Mouse (Mus musculus) embryonic facial prominence, embryonic 10.5 days (tissue): ENCODE results near the gene Shld2. TPM values are rescaled to one million over a fixed set of nuclear protein-coding genes. Genes with fewer than 3 reads are reported as not detected.

Source experiments
- DNase-seq: peaks from one replicate; pipeline ENCODE4 v3.0.0-alpha.2; 2017; ENCODE audit warnings: low spot score
- H3K27ac ChIP-seq: fragments of 300-500 bp; sonication (generic); replicated peaks from 2 replicates; pipeline ENCODE4 v1.5.1; 2016; ENCODE audit warnings: mild to moderate bottlenecking
- H3K27me3 ChIP-seq: fragments of 300-500 bp; sonication (generic); replicated peaks from 2 replicates; pipeline ENCODE4 v1.6.1; 2016; ENCODE audit warnings: low read depth, mild to moderate bottlenecking; ENCODE audit not compliant: poor library complexity, severe bottlenecking
- H3K36me3 ChIP-seq: fragments of 300-500 bp; sonication (generic); replicated peaks from 2 replicates; pipeline ENCODE4 v1.6.1; 2016; ENCODE audit warnings: mild to moderate bottlenecking, moderate library complexity
- H3K4me1 ChIP-seq: fragments of 300-500 bp; sonication (generic); 2 replicates; pipeline ENCODE4 v1.6.1; 2016
- H3K4me3 ChIP-seq: fragments of 300-500 bp; sonication (generic); 2 replicates; pipeline ENCODE4 v1.5.1; 2016; ENCODE audit warnings: mild to moderate bottlenecking, moderate library complexity
- H3K9me3 ChIP-seq: fragments of 300-500 bp; sonication (generic); 2 replicates; pipeline ENCODE4 v1.6.1; 2016; ENCODE audit warnings: mild to moderate bottlenecking
- WGBS: fragments of 180-500 bp; shearing (Covaris S2); methylation state at CpG from one replicate; pipeline ENCODE4 v1.1.7; 2016; 5-methylcytosine and 5-hydroxymethylcytosine counted together
- polyA plus RNA-seq: library from polyadenylated mRNA; unstranded; fragments of >200 nt; fragmentation: Nextera tagmentation; extraction: Ambion mirVana; gene quantifications from 2 replicates; pipeline ENCODE4 v1.2.1, GENCODE M21; 2016

Gene Shld2
- polyA plus RNA-seq, 1 experiment from 2014 or later, result 8.3 TPM

DNA sequence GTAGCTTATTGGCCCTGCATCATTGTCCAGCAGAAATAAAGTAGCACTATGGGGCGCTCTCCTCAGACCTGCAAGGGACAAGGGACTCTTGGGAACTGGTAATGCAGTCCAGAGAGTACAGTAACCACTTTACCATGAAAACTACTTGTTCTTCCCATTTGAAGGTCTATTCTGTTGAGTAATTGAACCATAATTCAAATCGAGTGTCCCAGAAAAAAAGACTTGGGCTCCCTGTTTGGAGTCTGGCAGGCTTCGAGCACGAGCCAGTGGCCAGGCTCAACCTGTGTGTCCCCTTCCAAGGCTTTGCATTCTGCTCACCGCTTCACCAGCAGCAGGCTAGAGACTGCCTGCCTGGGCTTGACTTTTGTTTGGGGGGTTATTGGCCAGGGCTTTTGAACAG lies 34.1 kb upstream of the Shld2 start:
- WGBS, result 90% methylated on average over 5 of the region's 5 CpGs
- no peak for DNase-seq
- peaks cover 51% of the 10 kb centered on the region for H3K36me3 ChIP-seq
- no peaks in the 10 kb centered on the region for H3K27me3 ChIP-seq
- H3K27ac ChIP-seq, result no peak overlapping the region
- no peak overlapping the region for H3K4me3 ChIP-seq
- H3K4me1 ChIP-seq, result peaks cover 7% of the 10 kb centered on the region
- H3K9me3 ChIP-seq, result no peaks in the 10 kb centered on the region

- Histone ChIP-seq H3K27me3 (no peaks in the 10 kb centered on the region), H3K4me1 (peaks cover 7% of the 10 kb centered on the region), H3K9me3 (no peaks in the 10 kb centered on the region), H3K4me3 (no peak overlapping the region), H3K36me3 (peaks cover 64% of the 10 kb centered on the region), H3K27ac (no peak overlapping the region)
- WGBS, result 91% methylated on average over 4 of the region's 4 CpGs
- DNase-seq, result no peak
Measured at GRCm38 (mm10) chr14:34343078-34343477, 32.8 kb upstream of the Shld2 start.

- DNase-seq, result no peak
- no peaks in the 10 kb centered on the region for H3K9me3 ChIP-seq
Measured at GRCm38 (mm10) chr14:34341993-34342392, 31.7 kb upstream of the Shld2 start.

DNA sequence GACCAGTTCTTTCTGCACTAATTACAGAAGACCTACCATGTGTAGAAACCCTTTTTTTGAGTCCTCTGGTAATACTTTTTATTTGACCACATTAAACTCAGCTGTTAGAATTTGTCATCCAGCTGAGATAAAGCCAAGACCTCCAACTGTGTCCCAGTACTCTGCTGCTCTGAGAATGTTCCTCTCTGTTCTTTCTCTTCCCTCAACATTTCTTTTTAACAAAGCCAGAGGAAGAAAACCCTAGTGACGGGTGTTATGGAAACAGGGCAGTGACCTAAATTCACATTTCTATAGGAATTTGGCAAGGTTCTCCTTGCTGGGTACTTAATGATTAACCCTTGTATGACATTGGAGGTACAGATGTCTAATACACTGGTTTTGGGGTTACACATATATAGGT lies 29.2 kb upstream of the Shld2 start:
- Histone ChIP-seq H3K27me3 (no peaks in the 10 kb centered on the region), H3K9me3 (no peaks in the 10 kb centered on the region), H3K4me3 (no peak overlapping the region), H3K27ac (no peak overlapping the region), H3K36me3 (peaks cover 96% of the 10 kb centered on the region), H3K4me1 (no peaks in the 10 kb centered on the region)
- WGBS, result 71% methylated on average over 1 of the region's 1 CpGs
- no peak for DNase-seq

More at GRCm38 (mm10) chr14:34341993-34342392, 31.7 kb upstream of the Shld2 start:
- Histone ChIP-seq H3K36me3 (peaks cover 75% of the 10 kb centered on the region), H3K27ac (no peak overlapping the region), H3K4me1 (peaks cover 7% of the 10 kb centered on the region), H3K4me3 (no peak overlapping the region), H3K27me3 (no peaks in the 10 kb centered on the region)
- 91% methylated on average over 4 of the region's 4 CpGs for WGBS

DNA sequence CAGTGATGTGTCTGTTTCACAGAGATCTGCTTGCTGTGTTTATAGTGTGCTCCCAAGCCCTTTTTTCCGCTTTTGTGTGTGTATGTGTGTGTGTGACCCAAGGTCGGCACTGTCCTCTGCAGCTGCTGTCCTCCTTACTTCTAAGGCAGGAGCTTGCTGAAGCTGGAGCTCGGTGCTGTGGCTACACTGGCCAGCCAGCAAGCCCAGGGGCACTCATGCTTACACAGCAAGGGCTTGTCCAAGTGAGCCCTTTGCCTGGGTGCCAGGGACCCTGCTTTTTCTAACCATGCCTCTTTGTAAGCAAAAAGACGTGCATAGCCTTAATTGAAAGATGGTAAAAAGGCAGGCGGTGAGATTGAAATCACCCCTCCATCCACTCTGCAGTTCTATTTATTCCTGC lies 22.2 kb upstream of the Shld2 start:
- H3K9me3 ChIP-seq, result no peaks in the 10 kb centered on the region
- no peaks in the 10 kb centered on the region for H3K4me1 ChIP-seq
- H3K4me3 ChIP-seq, result no peak overlapping the region
- H3K27me3 ChIP-seq, result no peaks in the 10 kb centered on the region
- H3K36me3 ChIP-seq, result peaks cover 96% of the 10 kb centered on the region
- H3K27ac ChIP-seq, result no peak overlapping the region
- WGBS, result 89% methylated on average over 5 of the region's 5 CpGs
- no peak for DNase-seq

- DNase-seq, result no peak
- no peaks in the 10 kb centered on the region for H3K9me3 ChIP-seq
- no peak overlapping the region for H3K4me3 ChIP-seq
- 89% methylated on average over 3 of the region's 3 CpGs for WGBS
- no peaks in the 10 kb centered on the region for H3K27me3 ChIP-seq
- H3K4me1 ChIP-seq, result no peaks in the 10 kb centered on the region
- no peak overlapping the region for H3K27ac ChIP-seq
- peaks cover 95% of the 10 kb centered on the region for H3K36me3 ChIP-seq
Measured at GRCm38 (mm10) chr14:34331886-34332285, 21.6 kb upstream of the Shld2 start.

- no peaks in the 10 kb centered on the region for H3K9me3 ChIP-seq
- H3K27ac ChIP-seq, result no peak overlapping the region
- H3K27me3 ChIP-seq, result no peaks in the 10 kb centered on the region
- no peak for DNase-seq
- H3K4me1 ChIP-seq, result no peaks in the 10 kb centered on the region
- WGBS, result 94% methylated on average over 9 of the region's 9 CpGs
- H3K36me3 ChIP-seq, result peaks cover 95% of the 10 kb centered on the region
- H3K4me3 ChIP-seq, result no peak overlapping the region
Measured at GRCm38 (mm10) chr14:34330657-34331158, 20.4 kb upstream of the Shld2 start.

DNA sequence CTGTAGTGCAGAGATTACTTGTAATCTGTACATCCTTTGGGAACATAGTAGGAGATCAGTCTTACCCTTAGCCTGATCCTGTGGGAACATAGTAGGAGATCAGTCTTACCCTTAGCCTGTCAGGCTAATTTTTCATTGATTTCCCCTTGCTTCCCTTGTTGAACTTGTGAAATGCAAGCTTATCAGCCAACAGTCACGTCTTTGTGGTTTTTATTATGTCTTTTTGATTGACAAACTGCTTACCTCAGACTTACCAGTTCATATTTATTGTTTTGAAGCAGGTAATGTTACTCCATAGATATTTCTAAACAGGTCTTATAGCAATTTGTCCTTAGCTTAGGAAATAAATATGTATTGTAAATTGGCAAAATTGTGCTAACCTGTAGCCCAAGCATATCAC lies 17.3 kb upstream of the Shld2 start:
- no peaks in the 10 kb centered on the region for H3K4me1 ChIP-seq
- DNase-seq, result no peak
- H3K27ac ChIP-seq, result no peak overlapping the region
- WGBS, result 89% methylated on average over 1 of the region's 1 CpGs
- H3K4me3 ChIP-seq, result no peak overlapping the region
- peaks cover 92% of the 10 kb centered on the region for H3K36me3 ChIP-seq
- no peaks in the 10 kb centered on the region for H3K9me3 ChIP-seq
- no peaks in the 10 kb centered on the region for H3K27me3 ChIP-seq

DNA sequence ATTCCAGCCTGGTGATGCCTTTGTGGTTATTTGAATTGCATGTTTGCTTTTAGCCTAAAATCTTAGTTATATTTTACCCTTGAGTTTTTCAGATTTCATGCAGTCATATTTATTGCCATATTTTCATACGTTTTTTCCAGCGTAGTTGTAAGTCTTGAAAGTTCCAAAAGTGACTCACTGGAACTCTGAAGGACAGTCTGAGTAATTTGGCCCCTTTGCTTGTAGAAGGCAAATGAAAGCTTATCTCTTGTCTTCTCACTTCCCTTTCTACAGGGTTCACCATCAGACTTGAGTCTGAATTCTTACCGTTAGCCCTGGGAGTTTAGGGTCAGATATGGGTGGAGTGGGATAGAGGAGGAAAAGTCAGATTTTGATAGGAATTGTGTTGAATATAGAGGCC lies 16.3 kb upstream of the Shld2 start:
- DNase-seq, result no peak
- Histone ChIP-seq H3K4me1 (no peaks in the 10 kb centered on the region), H3K36me3 (peaks cover 85% of the 10 kb centered on the region), H3K27ac (no peak overlapping the region), H3K9me3 (no peaks in the 10 kb centered on the region), H3K27me3 (no peaks in the 10 kb centered on the region), H3K4me3 (no peak overlapping the region)
- WGBS, result 92% methylated on average over 3 of the region's 3 CpGs

- H3K27me3 ChIP-seq, result no peaks in the 10 kb centered on the region
- WGBS, result 92% methylated on average over 5 of the region's 5 CpGs
- H3K9me3 ChIP-seq, result no peaks in the 10 kb centered on the region
- no peak overlapping the region for H3K4me3 ChIP-seq
- DNase-seq, result no peak
- H3K36me3 ChIP-seq, result peaks cover 87% of the 10 kb centered on the region
- H3K27ac ChIP-seq, result no peak overlapping the region
- H3K4me1 ChIP-seq, result no peaks in the 10 kb centered on the region
Measured at GRCm38 (mm10) chr14:34323576-34324085, 13.3 kb upstream of the Shld2 start.

GRCm38 (mm10) chr14:34318113-34318512 lies 7.8 kb upstream of the Shld2 start:
- Histone ChIP-seq H3K27me3 (no peaks in the 10 kb centered on the region), H3K36me3 (peaks cover 67% of the 10 kb centered on the region)

DNA sequence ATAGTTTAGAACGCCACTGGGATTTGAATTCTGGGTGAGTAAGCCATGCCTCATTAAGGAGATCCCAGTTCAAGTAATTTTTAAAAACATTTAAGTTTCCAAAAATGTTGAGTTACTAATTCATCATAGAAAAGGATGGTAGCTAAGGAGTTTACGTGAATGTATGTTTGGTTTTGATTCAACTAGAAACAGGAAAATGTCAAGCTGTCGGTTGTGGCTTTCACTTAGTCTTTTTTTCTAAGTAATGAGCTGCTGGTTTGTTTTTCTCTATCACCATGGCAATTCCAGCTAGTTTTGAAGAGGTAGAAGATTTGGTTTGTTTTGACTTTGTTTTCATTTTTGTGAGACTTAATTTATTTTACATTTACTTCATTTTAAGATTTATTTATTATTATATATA lies 7.1 kb upstream of the Shld2 start:
- Histone ChIP-seq H3K9me3 (no peaks in the 10 kb centered on the region), H3K27me3 (no peaks in the 10 kb centered on the region), H3K4me1 (peaks cover 10% of the 10 kb centered on the region), H3K4me3 (no peak overlapping the region), H3K27ac (no peak overlapping the region), H3K36me3 (peaks cover 62% of the 10 kb centered on the region)
- DNase-seq, result no peak
- 89% methylated on average over 3 of the region's 3 CpGs for WGBS

More at GRCm38 (mm10) chr14:34318113-34318512, 7.8 kb upstream of the Shld2 start:
- no peak for DNase-seq
- Histone ChIP-seq H3K9me3 (no peaks in the 10 kb centered on the region), H3K4me1 (peaks cover 3% of the 10 kb centered on the region), H3K4me3 (no peak overlapping the region), H3K27ac (no peak overlapping the region)

GRCm38 (mm10) chr14:34316346-34316745 lies 6.1 kb upstream of the Shld2 start:
- Histone ChIP-seq H3K4me1 (peaks cover 18% of the 10 kb centered on the region), H3K27ac (no peak overlapping the region), H3K9me3 (no peaks in the 10 kb centered on the region), H3K4me3 (no peak overlapping the region), H3K36me3 (peaks cover 56% of the 10 kb centered on the region), H3K27me3 (no peaks in the 10 kb centered on the region)
- DNase-seq, result no peak
- 88% methylated on average over 2 of the region's 2 CpGs for WGBS
